Comparison of ENCODE assay signal across 7 mouse cellular contexts in the genomic region with DNA sequence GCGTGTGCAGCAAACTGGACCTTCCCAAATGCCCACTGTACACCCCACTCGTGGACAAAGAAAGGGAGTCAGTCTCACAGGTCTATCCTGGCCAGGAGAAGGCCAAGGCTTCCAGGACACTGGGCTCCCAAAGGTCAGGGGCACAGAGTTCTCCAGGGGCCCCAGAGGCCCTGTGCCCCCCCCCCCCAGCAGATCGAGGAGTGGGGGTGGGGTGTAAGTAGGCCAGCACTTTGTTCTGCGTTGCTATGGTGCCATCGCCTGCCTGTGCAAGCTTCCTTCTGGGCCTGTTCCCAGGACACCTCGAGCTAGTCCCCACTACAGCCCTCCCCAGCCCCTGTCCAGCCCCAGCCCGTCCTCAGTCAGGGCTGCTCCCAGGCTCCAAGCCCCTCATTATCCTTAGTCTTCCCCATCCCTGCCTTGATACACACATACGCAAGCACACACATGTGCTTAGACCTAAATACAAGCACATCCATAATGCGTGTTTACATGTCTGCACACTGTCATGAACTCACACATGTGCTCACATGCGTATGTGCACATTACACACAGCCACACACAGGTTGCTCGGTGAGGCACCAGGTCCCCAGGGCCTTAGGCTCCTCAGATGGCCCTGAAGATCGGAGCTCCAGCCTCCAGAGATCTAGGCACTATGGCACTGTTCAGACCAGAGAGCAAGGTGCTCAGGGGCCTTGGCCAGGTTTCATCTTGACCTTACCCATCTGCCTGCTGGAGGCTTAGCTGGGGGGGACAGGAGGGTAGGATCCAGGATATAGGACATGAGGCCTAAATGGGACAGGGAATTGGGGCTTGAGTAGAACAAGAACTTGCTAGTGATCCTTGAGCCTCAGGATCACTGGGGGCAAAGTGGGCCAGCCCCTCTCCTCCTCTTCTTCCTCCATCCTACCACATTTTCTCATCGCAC. TPM values are rescaled to one million over a fixed set of nuclear protein-coding genes. Genes with fewer than 3 reads are reported as not detected.
DNase-seq lines count a peak whose midpoint lies in the region; ATAC-seq and TF ChIP-seq lines count a peak whose summit lies in the region.

No protein-coding gene starts in this region.

- peak; percentile 37 for ATAC-seq in forebrain, embryonic 12.5 days (ENCODE audit: low FRiP score)
- no peak for ATAC-seq in activated CD4-positive, CD25-positive, alpha-beta regulatory T cell, adult 4 months

- no peak overlapping the region; the same call in 1 of the 2 replicates for H3K4me3 ChIP-seq in layer of hippocampus, adult 2 months
- H3K4me3 ChIP-seq in forebrain, embryonic 12.5 days (replicated peaks): no peak overlapping the region
- H3K4me3 ChIP-seq in limb, embryonic 10.5 days: no peak overlapping the region

- no peaks in the 10 kb centered on the region for H3K36me3 ChIP-seq in forebrain, embryonic 12.5 days (replicated peaks)
- no peaks in the 10 kb centered on the region for H3K36me3 ChIP-seq in limb, embryonic 10.5 days

- H3K4me2 ChIP-seq in forebrain, embryonic 12.5 days: peak overlapping the region; percentile 47

- no peaks in the 10 kb centered on the region for H3K27me3 ChIP-seq in forebrain, embryonic 12.5 days
- no peaks in the 10 kb centered on the region for H3K27me3 ChIP-seq in limb, embryonic 10.5 days (ENCODE audit: low read depth, poor library complexity, severe bottlenecking)

- peaks cover 61% of the 10 kb centered on the region for H3K4me1 ChIP-seq in forebrain, embryonic 12.5 days
- H3K4me1 ChIP-seq in limb, embryonic 10.5 days: peaks cover 52% of the 10 kb centered on the region

- peak overlapping the region; percentile 38 for H3K9ac ChIP-seq in forebrain, embryonic 12.5 days

- H3K9me3 ChIP-seq in forebrain, embryonic 12.5 days: no peaks in the 10 kb centered on the region
- H3K9me3 ChIP-seq in limb, embryonic 10.5 days (replicated peaks): no peaks in the 10 kb centered on the region

- peak overlapping the region; percentile 94 for H3K27ac ChIP-seq in layer of hippocampus, adult 2 months
- H3K27ac ChIP-seq in forebrain, embryonic 12.5 days: peak overlapping the region; percentile 99
- H3K27ac ChIP-seq in limb, embryonic 10.5 days: peak overlapping the region; percentile 77

- peak; percentile 62 to 72 for DNase-seq in layer of hippocampus, adult 2 months (ENCODE audit: low spot score in 2 of 2)
- no peak for DNase-seq in layer of hippocampus, postnatal 25 days (ENCODE audit: extremely low spot score in 1 of 2, low spot score in 1 of 2)
- peak; percentile 75 for DNase-seq in embryo, embryonic 10.5 days (ENCODE audit: low spot score)
- no peak for DNase-seq in limb, embryonic 10.5 days (ENCODE audit: low spot score)
- peak; percentile 50 for DNase-seq in right cerebral cortex, postnatal 4 days

- 32% methylated on average over 13 of the region's 13 CpGs for WGBS in forebrain, embryonic 12.5 days
- WGBS in limb, embryonic 10.5 days: 60% methylated on average over 13 of the region's 13 CpGs

- no peak for TF ChIP-seq CTCF in layer of hippocampus, adult 2 months (conservative IDR thresholded peaks at IDR 0.05)

RNA-seq across cellular contexts. Expression of a gene that starts 17.2 kb away (rescaled TPM):
- total RNA-seq in layer of hippocampus, adult 2 months (2021): 10 to 100 TPM; 16.7 to 18.0 TPM
- total RNA-seq in layer of hippocampus, postnatal 25 days (2021): 10 to 100 TPM; 17.1 to 19.7 TPM
- 15.4 and 16.7 TPM in 2 replicates for polyA plus RNA-seq in forebrain, embryonic 12.5 days (2016; fragmentation: Nextera tagmentation; extraction: Ambion mirVana)
- 18.2 and 21.0 TPM in 2 replicates for polyA plus RNA-seq in limb, embryonic 10.5 days (2016; fragmentation: Nextera tagmentation; extraction: Ambion mirVana)
- polyA plus RNA-seq in activated CD4-positive, CD25-positive, alpha-beta regulatory T cell, adult 4 months (2017; shearing (Covaris generic)): 1 to 10 TPM; 2.7 to 4.3 TPM

RNA-seq across cellular contexts. Expression of a gene that starts 17.9 kb away (rescaled TPM):
- total RNA-seq in layer of hippocampus, adult 2 months (2021): 10 to 100 TPM; 50.6 to 50.9 TPM
- 10 to 100 TPM; 46.7 to 54.1 TPM for total RNA-seq in layer of hippocampus, postnatal 25 days (2021)
- 59.0 and 62.7 TPM in 2 replicates for polyA plus RNA-seq in forebrain, embryonic 12.5 days (2016; fragmentation: Nextera tagmentation; extraction: Ambion mirVana)
- 52.6 and 52.9 TPM in 2 replicates for polyA plus RNA-seq in limb, embryonic 10.5 days (2016; fragmentation: Nextera tagmentation; extraction: Ambion mirVana)
- polyA plus RNA-seq in activated CD4-positive, CD25-positive, alpha-beta regulatory T cell, adult 4 months (2017; shearing (Covaris generic)): 10 to 100 TPM; 30.2 to 32.4 TPM

RNA-seq across cellular contexts. Expression of a gene that starts 17.9 kb away (rescaled TPM):
- 10 to 100 TPM; 35.7 to 36.8 TPM for total RNA-seq in layer of hippocampus, adult 2 months (2021)
- 10 to 100 TPM; 36.2 to 38.9 TPM for total RNA-seq in layer of hippocampus, postnatal 25 days (2021)
- polyA plus RNA-seq in forebrain, embryonic 12.5 days (2016; fragmentation: Nextera tagmentation; extraction: Ambion mirVana): 55.0 and 56.0 TPM in 2 replicates
- polyA plus RNA-seq in limb, embryonic 10.5 days (2016; fragmentation: Nextera tagmentation; extraction: Ambion mirVana): 57.4 and 64.8 TPM in 2 replicates
- polyA plus RNA-seq in activated CD4-positive, CD25-positive, alpha-beta regulatory T cell, adult 4 months (2017; shearing (Covaris generic)): 10 to 100 TPM; 72.7 to 78.9 TPM

RNA-seq across cellular contexts. Expression of a gene that starts 23.0 kb away (rescaled TPM):
- 1,000 to 10,000 TPM; 1,228 to 1,237 TPM for total RNA-seq in layer of hippocampus, adult 2 months (2021)
- 1,000 to 10,000 TPM; 1,260 to 1,351 TPM for total RNA-seq in layer of hippocampus, postnatal 25 days (2021)
- polyA plus RNA-seq in forebrain, embryonic 12.5 days (2016; fragmentation: Nextera tagmentation; extraction: Ambion mirVana): 2,395 and 2,485 TPM in 2 replicates
- 46.5 and 55.9 TPM in 2 replicates for polyA plus RNA-seq in limb, embryonic 10.5 days (2016; fragmentation: Nextera tagmentation; extraction: Ambion mirVana)
- polyA plus RNA-seq in activated CD4-positive, CD25-positive, alpha-beta regulatory T cell, adult 4 months (2017; shearing (Covaris generic)): 10 to 100 TPM; 21.3 to 26.2 TPM

Comparison
In these comparisons a context has a peak if more than half of its experiments do, and no peak if none do; other contexts are left out.
1. DNase-seq: peak in layer of hippocampus, adult 2 months (2 of 2), embryo, embryonic 10.5 days (single experiment) and right cerebral cortex, postnatal 4 days (single experiment); none in layer of hippocampus, postnatal 25 days (0 of 2) and limb, embryonic 10.5 days (single experiment).
2. Peak in every context shown above with its lines, with median percentiles within 50 percentile points of each other: H3K27ac ChIP-seq.